Mouse (Mus musculus): ENCODE results near the gene Rtl6. TPM values are rescaled to one million over a fixed set of nuclear protein-coding genes. Genes with fewer than 3 reads are reported as not detected.

Gene Rtl6
- total and polyA plus RNA-seq, 2 experiments = 0.09 to 0.13 TPM

GRCm38 (mm10) chr15:84549291-84549797 is 8.3 kb downstream of the Rtl6 start:
- TF ChIP-seq POLR2A (IDR thresholded peaks at IDR 0.05; ENCODE audit: extremely low read depth, insufficient read depth, low read length) = no peak
- no peak for TF ChIP-seq CTCF (IDR thresholded peaks at IDR 0.05; ENCODE audit: low read depth, low read length)
- H3K27ac ChIP-seq (replicated peaks; ENCODE audit: insufficient read depth, low read depth, low read length) = no peak overlapping the region
- WGBS = 78% methylated on average over 6 of the region's 6 CpGs

GRCm38 (mm10) chr15:84546028-84546427 is 11.6 kb downstream of the Rtl6 start:
- no peaks in the 10 kb centered on the region for H3K79me2 ChIP-seq (ENCODE audit: control insufficient read depth, insufficient read depth, low read length)
- peaks cover 2% of the 10 kb centered on the region; the same call in 1 of the 2 replicates for H3K27me3 ChIP-seq (ENCODE audit: control insufficient read depth, insufficient read depth, low read length)
- no peak for TF ChIP-seq POLR2A (IDR thresholded peaks at IDR 0.05; ENCODE audit: extremely low read depth, insufficient read depth, low read length)
- DNase-seq (ENCODE audit: extremely low read depth, low read depth, low spot score) = no peak
- no peak overlapping the region for H3K27ac ChIP-seq (replicated peaks; ENCODE audit: insufficient read depth, low read depth, low read length)
- H3K9ac ChIP-seq (ENCODE audit: low read depth, low read length) = no peak overlapping the region
- H3K4me3 ChIP-seq (ENCODE audit: insufficient read depth, low read depth, low read length) = no peak overlapping the region
- WGBS = 97% methylated on average over 3 of the region's 3 CpGs
- no peaks in the 10 kb centered on the region for H3K36me3 ChIP-seq (ENCODE audit: control insufficient read depth, insufficient read depth, low read length)
- no peaks in the 10 kb centered on the region for H3K4me1 ChIP-seq (ENCODE audit: control insufficient read depth, insufficient read depth, low read length)

More at GRCm38 (mm10) chr15:84549291-84549797, 8.3 kb downstream of the Rtl6 start:
- Histone ChIP-seq H3K27me3 (ENCODE audit: control insufficient read depth, insufficient read depth, low read length) (no peaks in the 10 kb centered on the region), H3K4me3 (ENCODE audit: insufficient read depth, low read depth, low read length) (no peak overlapping the region), H3K36me3 (ENCODE audit: control insufficient read depth, insufficient read depth, low read length) (no peaks in the 10 kb centered on the region), H3K4me1 (ENCODE audit: control insufficient read depth, insufficient read depth, low read length) (no peaks in the 10 kb centered on the region), H3K79me2 (ENCODE audit: control insufficient read depth, insufficient read depth, low read length) (no peaks in the 10 kb centered on the region), H3K9ac (ENCODE audit: low read depth, low read length) (no peak overlapping the region)
- DNase-seq (ENCODE audit: extremely low read depth, low read depth, low spot score) = no peak

GRCm38 (mm10) chr15:84541175-84541574 is 16.4 kb downstream of the Rtl6 start:
- 67% methylated on average over 5 of the region's 5 CpGs for WGBS
- Histone ChIP-seq H3K36me3 (ENCODE audit: control insufficient read depth, insufficient read depth, low read length) (no peaks in the 10 kb centered on the region), H3K79me2 (ENCODE audit: control insufficient read depth, insufficient read depth, low read length) (no peaks in the 10 kb centered on the region), H3K27me3 (ENCODE audit: control insufficient read depth, insufficient read depth, low read length) (peaks cover 2% of the 10 kb centered on the region; the same call in 1 of the 2 replicates), H3K4me1 (ENCODE audit: control insufficient read depth, insufficient read depth, low read length) (no peaks in the 10 kb centered on the region), H3K27ac (replicated peaks; ENCODE audit: insufficient read depth, low read depth, low read length) (no peak overlapping the region), H3K4me3 (ENCODE audit: insufficient read depth, low read depth, low read length) (no peak overlapping the region), H3K9ac (ENCODE audit: low read depth, low read length) (no peak overlapping the region)
- TF ChIP-seq POLR2A (IDR thresholded peaks at IDR 0.05; ENCODE audit: extremely low read depth, insufficient read depth, low read length) = no peak
- TF ChIP-seq CTCF (IDR thresholded peaks at IDR 0.05; ENCODE audit: low read depth, low read length) = no peak
- DNase-seq (ENCODE audit: extremely low read depth, low read depth, low spot score) = no peak

GRCm38 (mm10) chr15:84538974-84539588 is 18.5 kb downstream of the Rtl6 start:
- H3K27ac ChIP-seq (replicated peaks; ENCODE audit: insufficient read depth, low read depth, low read length) = no peak overlapping the region
- H3K9ac ChIP-seq (ENCODE audit: low read depth, low read length) = no peak overlapping the region
- peaks cover 2% of the 10 kb centered on the region; the same call in 1 of the 2 replicates for H3K27me3 ChIP-seq (ENCODE audit: control insufficient read depth, insufficient read depth, low read length)
- no peaks in the 10 kb centered on the region for H3K79me2 ChIP-seq (ENCODE audit: control insufficient read depth, insufficient read depth, low read length)
- 73% methylated on average over 15 of the region's 15 CpGs for WGBS
- no peak for DNase-seq (ENCODE audit: extremely low read depth, low read depth, low spot score)
- TF ChIP-seq CTCF (IDR thresholded peaks at IDR 0.05; ENCODE audit: low read depth, low read length) (no peak), POLR2A (IDR thresholded peaks at IDR 0.05; ENCODE audit: extremely low read depth, insufficient read depth, low read length) (no peak)
- H3K4me1 ChIP-seq (ENCODE audit: control insufficient read depth, insufficient read depth, low read length) = no peaks in the 10 kb centered on the region
- no peaks in the 10 kb centered on the region for H3K36me3 ChIP-seq (ENCODE audit: control insufficient read depth, insufficient read depth, low read length)
- H3K4me3 ChIP-seq (ENCODE audit: insufficient read depth, low read depth, low read length) = no peak overlapping the region

- H3K27ac ChIP-seq (replicated peaks; ENCODE audit: insufficient read depth, low read depth, low read length) = no peak overlapping the region
These were observed 20.5 kb downstream of the Rtl6 start for GRCm38 (mm10) chr15:84537117-84537516.

GRCm38 (mm10) chr15:84536611-84537010 is 21.0 kb downstream of the Rtl6 start:
- no peaks in the 10 kb centered on the region for H3K36me3 ChIP-seq (ENCODE audit: control insufficient read depth, insufficient read depth, low read length)
- 93% methylated on average over 9 of the region's 9 CpGs for WGBS
- no peak for TF ChIP-seq CTCF (IDR thresholded peaks at IDR 0.05; ENCODE audit: low read depth, low read length)
- TF ChIP-seq POLR2A (IDR thresholded peaks at IDR 0.05; ENCODE audit: extremely low read depth, insufficient read depth, low read length) = no peak
- H3K9ac ChIP-seq (ENCODE audit: low read depth, low read length) = no peak overlapping the region
- H3K79me2 ChIP-seq (ENCODE audit: control insufficient read depth, insufficient read depth, low read length) = no peaks in the 10 kb centered on the region
- no peaks in the 10 kb centered on the region for H3K4me1 ChIP-seq (ENCODE audit: control insufficient read depth, insufficient read depth, low read length)
- no peak overlapping the region for H3K27ac ChIP-seq (replicated peaks; ENCODE audit: insufficient read depth, low read depth, low read length)
- H3K4me3 ChIP-seq (ENCODE audit: insufficient read depth, low read depth, low read length) = no peak overlapping the region
- H3K27me3 ChIP-seq (ENCODE audit: control insufficient read depth, insufficient read depth, low read length) = no peaks in the 10 kb centered on the region
- no peak for DNase-seq (ENCODE audit: extremely low read depth, low read depth, low spot score)

More at GRCm38 (mm10) chr15:84537117-84537516, 20.5 kb downstream of the Rtl6 start:
- TF ChIP-seq POLR2A (IDR thresholded peaks at IDR 0.05; ENCODE audit: extremely low read depth, insufficient read depth, low read length) (no peak), CTCF (IDR thresholded peaks at IDR 0.05; ENCODE audit: low read depth, low read length) (no peak)
- no peak overlapping the region for H3K4me3 ChIP-seq (ENCODE audit: insufficient read depth, low read depth, low read length)
- H3K9ac ChIP-seq (ENCODE audit: low read depth, low read length) = no peak overlapping the region
- 88% methylated on average over 10 of the region's 10 CpGs for WGBS
- H3K27me3 ChIP-seq (ENCODE audit: control insufficient read depth, insufficient read depth, low read length) = no peaks in the 10 kb centered on the region
- DNase-seq (ENCODE audit: extremely low read depth, low read depth, low spot score) = no peak
- H3K4me1 ChIP-seq (ENCODE audit: control insufficient read depth, insufficient read depth, low read length) = no peaks in the 10 kb centered on the region
- H3K79me2 ChIP-seq (ENCODE audit: control insufficient read depth, insufficient read depth, low read length) = no peaks in the 10 kb centered on the region
- no peaks in the 10 kb centered on the region for H3K36me3 ChIP-seq (ENCODE audit: control insufficient read depth, insufficient read depth, low read length)
